Mouse (Mus musculus): ENCODE measurements at regions not wholly inside any gene's neighbourhood (a gene's known extent, or its start where the extent isn't known, plus 50 kb on each side); places are given as distances from the start of the nearest gene placed in this dataset.

DNA sequence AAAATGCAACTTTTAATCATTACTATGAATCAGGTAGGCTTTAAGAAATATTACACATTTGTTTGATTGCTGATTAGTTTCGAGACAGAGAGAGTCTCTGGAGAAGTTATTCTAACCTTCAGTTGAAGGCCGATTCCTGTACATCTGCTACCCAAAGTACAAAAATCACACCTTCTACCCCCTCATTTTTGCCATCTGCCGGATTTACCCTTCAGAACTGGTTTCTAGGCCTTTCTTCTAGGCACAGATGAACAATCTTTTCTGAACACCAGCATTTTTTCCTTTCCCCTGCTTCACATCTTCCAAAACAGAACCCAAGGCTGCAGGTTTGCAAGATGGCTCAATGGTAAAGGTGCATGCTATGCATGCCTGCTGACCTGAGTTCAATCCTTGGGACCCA is 72.8 kb upstream of the Eepd1 start:
- Histone ChIP-seq H3K9ac (ENCODE audit: low read depth, low read length) (no peak overlapping the region), H3K4me1 (ENCODE audit: control insufficient read depth, insufficient read depth, low read length) (no peaks in the 10 kb centered on the region), H3K4me2 (ENCODE audit: low read depth, low read length) (no peak overlapping the region), H3K27me3 (replicated peaks; ENCODE audit: control insufficient read depth, insufficient read depth, low read length) (no peaks in the 10 kb centered on the region), H3K9me3 (ENCODE audit: control insufficient read depth, low read length) (no peaks in the 10 kb centered on the region), H3K36me3 (ENCODE audit: control insufficient read depth, insufficient read depth, low read length) (no peaks in the 10 kb centered on the region), H3K4me3 (ENCODE audit: low read depth, low read length) (no peak overlapping the region), H3K27ac (replicated peaks; ENCODE audit: low read depth, low read length) (no peak overlapping the region)
- WGBS, result 88% methylated on average over 3 of the region's 3 CpGs
- ATAC-seq (ENCODE audit: low read depth), result no peak
- no peak for DNase-seq (ENCODE audit: low spot score)

DNA sequence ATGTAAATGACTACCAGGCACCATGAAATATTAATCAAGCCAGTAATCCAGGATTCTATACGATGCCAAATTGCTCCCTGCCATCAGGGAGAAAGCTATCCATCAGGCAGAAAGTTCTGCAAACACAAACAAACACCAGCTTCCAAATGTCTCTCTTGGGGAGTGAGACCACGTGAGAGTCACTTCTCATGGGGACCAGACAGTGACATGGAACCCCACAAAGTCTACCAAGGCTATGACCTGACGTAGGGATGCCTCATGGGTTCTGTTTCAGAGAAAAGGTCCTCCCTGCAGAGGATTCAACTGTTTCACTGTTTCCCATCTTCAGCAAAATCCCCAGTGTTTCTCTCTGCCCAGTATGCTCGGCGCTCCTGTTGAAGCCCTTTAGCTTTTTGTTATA is 71.6 kb upstream of the Eepd1 start:
- H3K27me3 ChIP-seq (replicated peaks; ENCODE audit: control insufficient read depth, insufficient read depth, low read length), result no peaks in the 10 kb centered on the region
- no peak for ATAC-seq (ENCODE audit: low read depth)
- H3K4me3 ChIP-seq (ENCODE audit: low read depth, low read length), result no peak overlapping the region
- H3K4me1 ChIP-seq (ENCODE audit: control insufficient read depth, insufficient read depth, low read length), result no peaks in the 10 kb centered on the region
- no peaks in the 10 kb centered on the region for H3K9me3 ChIP-seq (ENCODE audit: control insufficient read depth, low read length)
- no peaks in the 10 kb centered on the region for H3K36me3 ChIP-seq (ENCODE audit: control insufficient read depth, insufficient read depth, low read length)
- 67% methylated on average over 5 of the region's 5 CpGs for WGBS
- no peak overlapping the region for H3K9ac ChIP-seq (ENCODE audit: low read depth, low read length)
- no peak overlapping the region for H3K4me2 ChIP-seq (ENCODE audit: low read depth, low read length)
- DNase-seq (ENCODE audit: low spot score), result no peak
- no peak overlapping the region for H3K27ac ChIP-seq (replicated peaks; ENCODE audit: low read depth, low read length)

DNA sequence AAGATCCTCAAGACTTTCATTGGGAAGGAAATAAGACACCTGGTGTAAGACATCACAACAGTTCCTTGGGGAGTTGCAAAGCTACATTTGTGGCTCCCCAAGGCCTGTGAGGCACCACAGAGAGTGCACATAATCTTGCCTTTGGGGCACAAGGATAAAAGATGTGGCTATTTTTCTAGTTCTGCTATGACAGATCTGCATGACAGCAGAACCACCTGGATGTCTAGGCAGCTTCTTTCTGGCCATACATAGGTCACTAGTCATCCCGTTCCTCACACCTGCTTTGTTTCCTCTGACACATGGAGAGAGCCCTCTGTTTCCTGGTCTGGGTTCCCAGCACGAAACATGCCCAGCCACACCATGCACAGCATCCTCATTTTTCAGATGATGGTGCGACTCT is 67.5 kb upstream of the Eepd1 start:
- no peak overlapping the region for H3K9ac ChIP-seq (ENCODE audit: low read depth, low read length)
- WGBS, result 86% methylated on average over 3 of the region's 3 CpGs
- no peak for DNase-seq (ENCODE audit: low spot score)
- H3K4me3 ChIP-seq (ENCODE audit: low read depth, low read length), result no peak overlapping the region
- no peak overlapping the region for H3K27ac ChIP-seq (replicated peaks; ENCODE audit: low read depth, low read length)
- no peaks in the 10 kb centered on the region for H3K36me3 ChIP-seq (ENCODE audit: control insufficient read depth, insufficient read depth, low read length)
- H3K4me1 ChIP-seq (ENCODE audit: control insufficient read depth, insufficient read depth, low read length), result no peaks in the 10 kb centered on the region
- no peak overlapping the region for H3K4me2 ChIP-seq (ENCODE audit: low read depth, low read length)
- peaks cover 9% of the 10 kb centered on the region; the same call in 1 of the 2 replicates for H3K9me3 ChIP-seq (ENCODE audit: control insufficient read depth, low read length)
- H3K27me3 ChIP-seq (replicated peaks; ENCODE audit: control insufficient read depth, insufficient read depth, low read length), result no peaks in the 10 kb centered on the region
- ATAC-seq (ENCODE audit: low read depth), result no peak

DNA sequence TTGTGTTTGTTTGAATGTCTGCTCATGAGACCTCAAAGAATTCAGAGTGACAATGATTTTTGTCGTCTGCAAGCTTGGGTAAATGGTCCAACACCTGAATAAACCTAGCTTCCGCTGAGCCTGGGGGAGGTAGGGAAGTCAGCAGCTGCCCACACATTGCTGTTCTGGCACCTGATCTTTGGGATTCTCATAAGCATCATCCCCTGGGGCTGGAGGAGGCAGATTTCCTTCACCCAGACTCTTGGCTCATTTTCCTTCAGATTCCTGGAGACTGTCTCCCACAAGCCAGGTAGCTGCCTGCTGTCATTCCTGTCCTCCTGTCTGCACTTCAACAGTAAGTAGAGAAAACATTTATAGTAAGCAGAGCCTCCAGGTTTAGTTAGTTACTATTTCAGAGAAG is 67.0 kb upstream of the Eepd1 start:
- H3K27ac ChIP-seq (replicated peaks; ENCODE audit: low read depth, low read length), result no peak overlapping the region
- H3K27me3 ChIP-seq (replicated peaks; ENCODE audit: control insufficient read depth, insufficient read depth, low read length), result no peaks in the 10 kb centered on the region

DNA sequence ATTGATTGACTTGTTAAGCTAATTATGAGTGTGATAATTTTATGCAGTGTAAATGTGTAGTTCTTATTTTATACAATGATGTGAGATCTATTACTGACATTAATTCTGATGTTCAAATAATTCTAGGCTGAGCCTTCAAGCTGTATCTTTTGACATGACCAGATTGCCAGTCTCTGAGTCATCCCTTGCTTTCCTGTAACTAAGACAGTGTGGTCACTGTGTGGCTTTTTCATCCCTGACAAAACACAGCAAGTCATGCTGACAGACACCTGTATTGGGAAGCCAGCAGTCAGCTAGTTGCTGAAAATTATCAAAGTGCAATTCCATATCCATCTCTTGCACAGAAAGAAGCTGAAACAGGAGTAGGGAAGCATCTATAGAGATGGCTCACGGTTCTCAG is 54.4 kb upstream of the Eepd1 start:
- WGBS, result 77% methylated on average over 1 of the region's 1 CpGs
- no peaks in the 10 kb centered on the region for H3K4me1 ChIP-seq (ENCODE audit: control insufficient read depth, insufficient read depth, low read length)
- no peaks in the 10 kb centered on the region for H3K27me3 ChIP-seq (replicated peaks; ENCODE audit: control insufficient read depth, insufficient read depth, low read length)
- H3K9ac ChIP-seq (ENCODE audit: low read depth, low read length), result no peak overlapping the region
- no peak overlapping the region for H3K27ac ChIP-seq (replicated peaks; ENCODE audit: low read depth, low read length)
- H3K36me3 ChIP-seq (ENCODE audit: control insufficient read depth, insufficient read depth, low read length), result no peaks in the 10 kb centered on the region
- ATAC-seq (ENCODE audit: low read depth), result no peak
- no peaks in the 10 kb centered on the region for H3K9me3 ChIP-seq (ENCODE audit: control insufficient read depth, low read length)
- DNase-seq (ENCODE audit: low spot score), result no peak
- H3K4me2 ChIP-seq (ENCODE audit: low read depth, low read length), result no peak overlapping the region
- no peak overlapping the region for H3K4me3 ChIP-seq (ENCODE audit: low read depth, low read length)

More for the DNA sequence above, 67.0 kb upstream of the Eepd1 start:
- 48% methylated on average over 2 of the region's 2 CpGs for WGBS
- Histone ChIP-seq H3K4me1 (ENCODE audit: control insufficient read depth, insufficient read depth, low read length) (no peaks in the 10 kb centered on the region), H3K9me3 (ENCODE audit: control insufficient read depth, low read length) (peaks cover 9% of the 10 kb centered on the region; the same call in 1 of the 2 replicates), H3K4me2 (ENCODE audit: low read depth, low read length) (no peak overlapping the region), H3K9ac (ENCODE audit: low read depth, low read length) (no peak overlapping the region), H3K36me3 (ENCODE audit: control insufficient read depth, insufficient read depth, low read length) (no peaks in the 10 kb centered on the region), H3K4me3 (ENCODE audit: low read depth, low read length) (no peak overlapping the region)
- no peak for ATAC-seq (ENCODE audit: low read depth)
- no peak for DNase-seq (ENCODE audit: low spot score)

DNA sequence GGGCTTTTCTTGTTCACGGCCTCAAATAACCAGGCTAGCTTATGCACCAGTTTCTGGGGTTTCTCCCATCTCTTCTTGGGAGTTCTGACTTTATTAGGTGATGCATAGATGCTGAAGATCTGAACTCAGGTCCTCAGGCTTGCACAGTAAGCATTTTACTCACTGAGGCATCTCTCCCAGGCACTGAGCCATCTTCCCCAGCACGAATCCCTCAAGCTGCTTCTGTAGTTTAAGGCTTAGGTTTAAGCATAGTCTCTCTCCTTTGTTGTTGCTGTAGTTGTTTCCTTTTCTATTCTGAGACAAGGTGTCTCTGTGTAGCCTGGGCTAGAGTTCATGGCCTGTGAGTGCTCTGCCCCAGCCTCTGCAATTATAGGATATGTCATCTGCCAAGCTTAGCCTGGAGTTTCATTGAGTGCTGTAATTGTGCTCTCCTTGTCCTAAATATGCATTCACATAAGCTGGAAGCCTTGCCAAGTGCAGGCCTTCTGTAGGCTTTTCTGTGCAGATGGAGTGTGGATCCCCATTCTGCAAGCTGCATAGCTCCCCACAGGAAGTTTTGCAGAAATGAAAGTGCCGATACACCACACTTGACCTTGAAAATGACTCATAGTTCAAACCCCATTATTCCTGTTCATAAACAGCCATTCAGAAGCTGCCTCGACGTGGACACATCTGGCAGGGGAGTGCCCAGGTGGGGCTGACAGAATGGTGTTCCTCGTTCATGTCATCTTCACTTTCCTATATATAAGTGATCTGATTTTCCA is 51.7 kb upstream of the Eepd1 start:
- ATAC-seq (ENCODE audit: low read depth), result no peak
- 69% methylated on average over 6 of the region's 6 CpGs for WGBS

More for the DNA sequence above, 51.7 kb upstream of the Eepd1 start:
- Histone ChIP-seq H3K9me3 (ENCODE audit: control insufficient read depth, low read length) (no peaks in the 10 kb centered on the region), H3K27ac (replicated peaks; ENCODE audit: low read depth, low read length) (no peak overlapping the region), H3K4me2 (ENCODE audit: low read depth, low read length) (no peak overlapping the region), H3K9ac (ENCODE audit: low read depth, low read length) (no peak overlapping the region), H3K36me3 (ENCODE audit: control insufficient read depth, insufficient read depth, low read length) (no peaks in the 10 kb centered on the region), H3K4me3 (ENCODE audit: low read depth, low read length) (no peak overlapping the region), H3K4me1 (ENCODE audit: control insufficient read depth, insufficient read depth, low read length) (no peaks in the 10 kb centered on the region), H3K27me3 (replicated peaks; ENCODE audit: control insufficient read depth, insufficient read depth, low read length) (no peaks in the 10 kb centered on the region)
- no peak for DNase-seq (ENCODE audit: low spot score)
